Mouse (Mus musculus) skeletal muscle tissue, postnatal 0 days (tissue): ENCODE measurements around the gene Plcb3. TPM values are rescaled to one million over a fixed set of nuclear protein-coding genes. Genes with fewer than 3 reads are reported as not detected.

Experiments used
- microRNA-seq, 2 experiments: library from miRNA; unstranded; fragments of <30 nt; microRNA quantifications; one replicate each; pipeline ENCODE4; 2016
- polyA plus RNA-seq: library from polyadenylated mRNA; unstranded; fragments of >200 nt; fragmentation: Nextera tagmentation; extraction: Ambion mirVana; gene quantifications from 2 replicates; pipeline ENCODE4 v1.2.1, GENCODE M21; 2015

Gene Plcb3
- polyA plus RNA-seq, 1 experiment from 2014 or later = 10.0 TPM

Small RNA genes within 50 kb of the gene (microRNA-seq; reads per million reads assigned to microRNA genes)
- gene Mir6990 = 1.5 to 1.6 reads per million in 2 experiments

Other genes starting within 250 kb of the Plcb3 start
- gene Rps6ka4, start 135.8 kb downstream of the Plcb3 start, polyA plus RNA-seq = 9.7 and 12.5 TPM in 2 replicates
- gene Ccdc88b, start 118.3 kb downstream of the Plcb3 start, polyA plus RNA-seq = 0.45 and 0.83 TPM in 2 replicates
- 70.4 and 71.1 TPM in 2 replicates for gene Trmt112, start 66.8 kb downstream of the Plcb3 start, polyA plus RNA-seq
- gene Prdx5, start 66.4 kb downstream of the Plcb3 start, polyA plus RNA-seq = 261 and 306 TPM in 2 replicates
- 23.7 and 29.3 TPM in 2 replicates for gene Esrra, start 54.7 kb downstream of the Plcb3 start, polyA plus RNA-seq
- 0.65 and 1.4 TPM in 2 replicates for gene Catsperz, start 51.1 kb downstream of the Plcb3 start, polyA plus RNA-seq
- 0.33 and 0.69 TPM in 2 replicates for gene Kcnk4, start 42.0 kb downstream of the Plcb3 start, polyA plus RNA-seq
- 48.6 and 62.8 TPM in 2 replicates for gene Bad, start 34.6 kb downstream of the Plcb3 start, polyA plus RNA-seq
- 10.3 and 14.8 TPM in 2 replicates for gene Gpr137, start 34.0 kb downstream of the Plcb3 start, polyA plus RNA-seq
- 280 and 291 TPM in 2 replicates for gene Ppp1r14b, start 1.5 kb downstream of the Plcb3 start, polyA plus RNA-seq
- 58.1 and 77.3 TPM in 2 replicates for gene Fkbp2, start 4.0 kb upstream of the Plcb3 start, polyA plus RNA-seq
- 63.3 and 74.3 TPM in 2 replicates for gene Vegfb, start 11.2 kb upstream of the Plcb3 start, polyA plus RNA-seq
- gene Dnajc4, start 16.1 kb upstream of the Plcb3 start, polyA plus RNA-seq = 35.8 and 41.0 TPM in 2 replicates
- 30.7 and 37.3 TPM in 2 replicates for gene Nudt22, start 19.6 kb upstream of the Plcb3 start, polyA plus RNA-seq
- gene Trpt1, start 19.7 kb upstream of the Plcb3 start, polyA plus RNA-seq = 20.1 and 20.2 TPM in 2 replicates
- gene Fermt3, start 43.0 kb upstream of the Plcb3 start, polyA plus RNA-seq = 6.2 and 9.5 TPM in 2 replicates
- gene Stip1, start 63.5 kb upstream of the Plcb3 start, polyA plus RNA-seq = 83.4 and 97.1 TPM in 2 replicates
- gene Macrod1, start 80.3 kb upstream of the Plcb3 start, polyA plus RNA-seq = 223 and 246 TPM in 2 replicates
- gene Flrt1, start 129.3 kb upstream of the Plcb3 start, polyA plus RNA-seq = 0.38 and 0.54 TPM in 2 replicates
- gene Otub1, start 229.8 kb upstream of the Plcb3 start, polyA plus RNA-seq = 85.7 and 86.1 TPM in 2 replicates
- gene Cox8a, start 241.1 kb upstream of the Plcb3 start, polyA plus RNA-seq = 1,320 and 1,374 TPM in 2 replicates